Mouse (Mus musculus) forebrain, embryonic 14.5 days (tissue): ENCODE results near the gene Ift172. TPM values are rescaled to one million over a fixed set of nuclear protein-coding genes. Genes with fewer than 3 reads are reported as not detected.

ENCODE experiments used
- ATAC-seq: fragments of 200-750 bp; cut with Nextera tagmentation; 2 replicates; pipeline ENCODE4 v1.8.0; 2017; ENCODE audit warnings: mild to moderate bottlenecking, moderate library complexity
- DNase-seq: peaks from one replicate; pipeline ENCODE4 v3.0.0-alpha.2; 2015; ENCODE audit warnings: low spot score
- H3K27ac ChIP-seq: fragments of 300-500 bp; sonication (generic); 2 replicates; pipeline ENCODE4 v1.5.1; 2014; ENCODE audit warnings: low read depth, mild to moderate bottlenecking, control low read depth, low read length, moderate library complexity
- H3K27me3 ChIP-seq: fragments of 300-500 bp; sonication (generic); replicated peaks from 2 replicates; pipeline ENCODE4 v1.6.1; 2014; ENCODE audit warnings: low read length, control low read depth, mixed read lengths; ENCODE audit not compliant: control insufficient read depth, insufficient read depth
- H3K36me3 ChIP-seq: fragments of 300-500 bp; sonication (generic); 2 replicates; pipeline ENCODE4 v1.6.1; 2014; ENCODE audit warnings: low read length, control low read depth; ENCODE audit not compliant: control insufficient read depth, insufficient read depth
- H3K4me1 ChIP-seq: fragments of 300-500 bp; sonication (generic); 2 replicates; pipeline ENCODE4 v1.6.1; 2014; ENCODE audit warnings: antibody characterized with exemption, low read length, control low read depth; ENCODE audit not compliant: control insufficient read depth, insufficient read depth
- H3K4me2 ChIP-seq: fragments of 300-500 bp; sonication (generic); 2 replicates; pipeline ENCODE4 v1.6.1; 2014; ENCODE audit warnings: mild to moderate bottlenecking, control low read depth, low read length
- H3K4me3 ChIP-seq: fragments of 300-500 bp; sonication (generic); 2 replicates; pipeline ENCODE4 v1.5.1; 2014; ENCODE audit warnings: low read depth, low read length, control low read depth
- H3K9ac ChIP-seq: fragments of 300-500 bp; sonication (generic); 2 replicates; pipeline ENCODE4 v1.6.1; 2014; ENCODE audit warnings: mild to moderate bottlenecking, low read length, control low read depth, moderate library complexity
- H3K9me3 ChIP-seq: fragments of 300-500 bp; sonication (generic); replicated peaks from 2 replicates; pipeline ENCODE4 v1.6.1; 2016; ENCODE audit warnings: low read length, control low read depth, mixed read lengths; ENCODE audit not compliant: control insufficient read depth
- WGBS: fragments of 180-500 bp; shearing (Covaris S2); extraction: QIAGEN DNeasy Blood & Tissue Kit; methylation state at CpG from one replicate; pipeline ENCODE4 v1.1.7; 2014; 5-methylcytosine and 5-hydroxymethylcytosine counted together
- polyA plus RNA-seq: library from polyadenylated mRNA; unstranded; fragments of >200 nt; fragmentation: Nextera tagmentation; extraction: Ambion mirVana; gene quantifications from 2 replicates; pipeline ENCODE4 v1.2.1, GENCODE M21; 2014

The Ift172 gene
- polyA plus RNA-seq, 1 experiment from 2014 or later, result 24.0 TPM

GRCm38 (mm10) chr5:31253806-31254205 is 37.1 kb downstream of the Ift172 start:
- H3K27me3 ChIP-seq, result no peaks in the 10 kb centered on the region
- H3K36me3 ChIP-seq, result peaks cover 77% of the 10 kb centered on the region
- no peak overlapping the region for H3K4me2 ChIP-seq
- no peaks in the 10 kb centered on the region for H3K9me3 ChIP-seq
- DNase-seq (no peak), ATAC-seq (no peak)
- H3K27ac ChIP-seq, result no peak overlapping the region
- WGBS, result 98% methylated on average over 8 of the region's 8 CpGs
- H3K4me1 ChIP-seq, result peaks cover 6% of the 10 kb centered on the region; the same call in 1 of the 2 replicates
- no peak overlapping the region for H3K9ac ChIP-seq
- H3K4me3 ChIP-seq, result no peak overlapping the region

GRCm38 (mm10) chr5:31252795-31253545 is 37.9 kb downstream of the Ift172 start:
- DNase-seq, result no peak
- Histone ChIP-seq H3K27me3 (no peaks in the 10 kb centered on the region), H3K27ac (no peak overlapping the region), H3K4me1 (peaks cover 6% of the 10 kb centered on the region; the same call in 1 of the 2 replicates), H3K4me3 (no peak overlapping the region), H3K36me3 (peaks cover 86% of the 10 kb centered on the region), H3K4me2 (no peak overlapping the region), H3K9me3 (no peaks in the 10 kb centered on the region), H3K9ac (no peak overlapping the region)
- 82% methylated on average over 16 of the region's 16 CpGs for WGBS
- ATAC-seq, result no peak

DNA sequence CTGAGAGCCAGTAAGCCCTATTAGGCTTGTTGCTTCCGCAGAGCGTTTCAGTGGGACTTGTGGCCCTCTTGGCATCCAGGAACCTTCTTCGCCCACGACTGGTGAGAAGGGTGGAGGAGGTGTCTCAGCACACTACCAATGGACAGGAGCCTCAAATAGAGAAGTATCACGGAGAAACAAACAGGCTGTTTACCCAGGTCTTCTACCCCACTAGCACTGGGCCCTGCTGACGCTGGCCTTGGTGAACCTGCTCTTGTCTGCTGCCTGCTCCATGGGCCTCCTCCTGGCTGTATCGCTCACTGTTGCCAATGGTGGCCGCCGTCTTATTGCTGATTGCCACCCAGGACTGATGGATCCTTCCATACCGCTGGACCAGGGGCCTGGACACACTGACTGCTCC is 38.8 kb downstream of the Ift172 start:
- WGBS, result 46% methylated on average over 10 of the region's 10 CpGs
- peaks cover 88% of the 10 kb centered on the region for H3K36me3 ChIP-seq

DNA sequence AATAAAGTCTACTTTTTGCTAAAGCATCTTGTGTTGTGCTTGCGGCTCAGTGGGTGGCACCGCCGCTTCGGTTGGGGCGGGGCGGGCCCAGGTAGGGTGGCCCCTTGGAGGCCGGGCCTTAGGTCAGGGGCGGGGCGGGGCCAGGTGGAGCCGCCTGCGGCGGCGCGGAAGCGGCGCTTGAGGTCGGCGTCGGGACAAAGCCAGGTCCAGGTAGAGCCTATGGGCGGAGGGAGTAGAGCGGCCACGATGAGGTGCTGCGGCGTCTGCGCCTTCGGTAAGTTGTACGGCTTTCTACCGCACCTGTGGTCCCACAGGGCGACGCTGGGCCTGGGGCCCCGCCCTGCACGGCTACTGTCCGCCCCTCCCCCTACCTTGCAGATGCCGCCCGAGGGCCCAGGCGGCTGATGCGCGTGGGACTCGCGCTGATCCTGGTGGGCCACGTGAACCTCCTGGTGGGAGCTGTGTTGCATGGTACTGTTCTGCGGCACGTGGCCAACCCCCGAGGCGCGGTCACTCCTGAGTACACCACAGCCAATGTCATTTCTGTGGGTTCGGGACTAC is 39.3 kb downstream of the Ift172 start, which contains the start of gene Krtcap3:
Krtcap3 (plus strand) TSS at position 151 of the 561 bp plus-strand sequence.
- H3K9ac ChIP-seq, result peak within 1 kb of the TSS; percentile 18; the same call in 1 of the 2 replicates
- peak within 1 kb of the TSS; percentile 22; the same call in 1 of the 2 replicates for H3K4me2 ChIP-seq
- H3K27ac ChIP-seq, result no peak within 1 kb of the TSS
- peak; percentile 19 for DNase-seq
- 6% methylated on average over 46 of the region's 47 CpGs for WGBS
- H3K4me3 ChIP-seq, result no peak within 1 kb of the TSS
- no peaks in the 10 kb centered on the region for H3K27me3 ChIP-seq
- H3K9me3 ChIP-seq, result no peaks in the 10 kb centered on the region
- peaks cover 6% of the 10 kb centered on the region; the same call in 1 of the 2 replicates for H3K4me1 ChIP-seq
- peak; percentile 60 for ATAC-seq
- peaks cover 91% of the 10 kb centered on the region for H3K36me3 ChIP-seq

More for the DNA sequence above, 38.8 kb downstream of the Ift172 start:
- DNase-seq, result no peak
- no peaks in the 10 kb centered on the region for H3K27me3 ChIP-seq
- H3K27ac ChIP-seq, result no peak overlapping the region
- no peaks in the 10 kb centered on the region for H3K9me3 ChIP-seq
- ATAC-seq, result peak; percentile 36; the same call in 1 of the 2 replicates
- no peak overlapping the region for H3K9ac ChIP-seq
- peaks cover 6% of the 10 kb centered on the region; the same call in 1 of the 2 replicates for H3K4me1 ChIP-seq
- H3K4me3 ChIP-seq, result no peak overlapping the region
- H3K4me2 ChIP-seq, result no peak overlapping the region; the same call in 1 of the 2 replicates

- Histone ChIP-seq H3K4me1 (peaks cover 6% of the 10 kb centered on the region; the same call in 1 of the 2 replicates), H3K9ac (no peak overlapping the region), H3K27me3 (no peaks in the 10 kb centered on the region), H3K9me3 (no peaks in the 10 kb centered on the region), H3K4me2 (no peak overlapping the region), H3K4me3 (no peak overlapping the region), H3K36me3 (peaks cover 93% of the 10 kb centered on the region), H3K27ac (no peak overlapping the region)
- DNase-seq (peak; percentile 8), ATAC-seq (peak; percentile 28; the same call in 1 of the 2 replicates)
- 64% methylated on average over 4 of the region's 4 CpGs for WGBS
Measured at GRCm38 (mm10) chr5:31250716-31251115, 40.2 kb downstream of the Ift172 start.

- peaks cover 6% of the 10 kb centered on the region for H3K4me1 ChIP-seq
- no peak for DNase-seq
- ATAC-seq, result no peak
- peak overlapping the region; percentile 92 for H3K9ac ChIP-seq
- H3K4me3 ChIP-seq, result peak overlapping the region; percentile 97
- WGBS, result 24% methylated on average over 10 of the region's 10 CpGs
- H3K27ac ChIP-seq, result no peak overlapping the region
- no peaks in the 10 kb centered on the region for H3K27me3 ChIP-seq
- H3K9me3 ChIP-seq, result no peaks in the 10 kb centered on the region
- H3K36me3 ChIP-seq, result peaks cover 35% of the 10 kb centered on the region
- H3K4me2 ChIP-seq, result peak overlapping the region; percentile 87
Measured at GRCm38 (mm10) chr5:31242191-31242590, 48.7 kb downstream of the Ift172 start.

- H3K27me3 ChIP-seq, result no peaks in the 10 kb centered on the region
- DNase-seq (peak; percentile 32), ATAC-seq (no peak)
- peak overlapping the region; percentile 97 for H3K4me3 ChIP-seq
- peak overlapping the region; percentile 87 for H3K4me2 ChIP-seq
- H3K9me3 ChIP-seq, result no peaks in the 10 kb centered on the region
- peaks cover 28% of the 10 kb centered on the region for H3K36me3 ChIP-seq
- peaks cover 6% of the 10 kb centered on the region for H3K4me1 ChIP-seq
- H3K9ac ChIP-seq, result peak overlapping the region; percentile 92
- peak overlapping the region; percentile 95 for H3K27ac ChIP-seq
- under 1% methylated on average over 13 of the region's 13 CpGs for WGBS
Measured at GRCm38 (mm10) chr5:31241522-31242034, 49.3 kb downstream of the Ift172 start.

DNA sequence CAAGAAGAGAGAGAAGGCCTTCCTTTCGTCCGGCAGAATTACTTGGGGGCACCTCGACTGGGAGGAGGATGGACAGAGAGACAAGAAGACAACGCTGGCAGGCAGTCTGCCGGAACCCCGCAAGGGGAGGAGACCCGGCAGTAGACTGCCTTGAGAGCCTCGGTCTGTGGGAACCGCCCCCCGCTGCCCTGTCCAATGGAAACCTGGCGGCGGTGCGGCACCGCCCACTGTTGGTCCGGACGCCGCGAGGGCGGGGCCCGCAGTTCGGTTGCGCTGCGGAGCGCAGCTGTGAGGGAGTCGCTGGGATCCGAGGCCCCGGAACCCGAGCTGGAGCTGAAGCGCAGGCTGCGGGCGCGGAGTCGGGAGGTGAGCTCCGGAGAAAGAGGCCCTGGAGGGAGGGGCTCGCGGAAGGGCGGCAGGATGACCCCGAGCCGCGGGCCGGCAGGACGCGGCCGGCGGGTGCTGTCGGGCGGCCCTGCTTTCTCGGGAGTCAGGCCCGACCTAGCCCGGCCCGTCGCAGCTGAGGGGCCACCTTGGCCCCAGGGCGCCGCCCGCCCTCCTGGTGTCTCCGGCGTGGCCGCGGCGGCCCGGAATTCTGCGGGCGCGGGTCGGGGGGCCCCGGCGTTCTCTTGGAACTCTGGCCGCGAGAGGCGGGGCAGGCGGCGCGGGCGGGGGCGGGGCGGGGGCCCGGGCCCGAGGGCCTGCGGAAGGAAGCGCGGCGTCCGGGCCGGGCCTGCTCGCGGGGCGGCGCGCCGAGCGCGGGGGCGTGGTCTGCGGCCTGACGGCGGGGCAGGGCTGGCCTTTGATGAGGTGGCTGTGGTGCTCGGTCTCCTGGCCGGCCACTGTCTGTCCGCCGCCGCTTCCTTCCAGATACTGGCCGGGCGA is 50.0 kb downstream of the Ift172 start, which contains the start of the genes Nrbp1 and Gm9970:
Nrbp1 (plus strand) TSS at position 228 of the 885 bp plus-strand sequence.
Gm9970 (minus strand) TSS at position 596 of the 885 bp plus-strand sequence.
- peak within 1 kb of the TSS; percentile 87 for H3K4me2 ChIP-seq
- H3K27ac ChIP-seq, result peak within 1 kb of the TSS; percentile 95
- peak within 1 kb of the TSS; percentile 97 for H3K4me3 ChIP-seq
- 0 out of 2 replicates have a peak, but pooled peaks cover 5% of the 10 kb centered on the region for H3K9me3 ChIP-seq
- H3K36me3 ChIP-seq, result peaks cover 22% of the 10 kb centered on the region
- ATAC-seq (peak; percentile 100), DNase-seq (peak; percentile 98)
- H3K27me3 ChIP-seq, result no peaks in the 10 kb centered on the region
- peaks cover 6% of the 10 kb centered on the region for H3K4me1 ChIP-seq
- H3K9ac ChIP-seq, result peak within 1 kb of the TSS; percentile 92
- WGBS, result under 1% methylated on average over 62 of the region's 103 CpGs
